Mouse (Mus musculus) right cerebral cortex, adult 2 months (tissue): ENCODE results near the gene Cbx4.

Experiments
- DNase-seq, 2 experiments: peaks; one replicate each; pipeline ENCODE4 v3.0.0; 2021 to 2022; ENCODE audit warnings: low spot score in 2 of 2

Cbx4 gene

GRCm38 (mm10) chr11:119086144-119086971, at the start of gene Cbx4:
Gene Cbx4, minus strand, starts transcription at chr11:119086221.
- peak; percentile 84 for DNase-seq

- no peak for DNase-seq
Measured at GRCm38 (mm10) chr11:119134586-119134985, 48.6 kb upstream of the Cbx4 start.

- peak; percentile 36 to 42 for DNase-seq
Measured at GRCm38 (mm10) chr11:119133437-119134221, 47.6 kb upstream of the Cbx4 start.

- no peak for DNase-seq
Measured at GRCm38 (mm10) chr11:119132198-119133035, 46.4 kb upstream of the Cbx4 start.

GRCm38 (mm10) chr11:119130081-119130765, 44.2 kb upstream of the Cbx4 start:
- DNase-seq, result no peak

- no peak for DNase-seq
Measured at GRCm38 (mm10) chr11:119129281-119130058, 43.4 kb upstream of the Cbx4 start.

GRCm38 (mm10) chr11:119128668-119129280, 42.8 kb upstream of the Cbx4 start:
- no peak for DNase-seq

GRCm38 (mm10) chr11:119127686-119128473, 41.9 kb upstream of the Cbx4 start:
- DNase-seq, result no peak

GRCm38 (mm10) chr11:119127147-119127546, 41.1 kb upstream of the Cbx4 start:
- DNase-seq, result no peak

- DNase-seq, result peak; percentile 21 to 39
Measured at GRCm38 (mm10) chr11:119125929-119126861, 40.2 kb upstream of the Cbx4 start.

GRCm38 (mm10) chr11:119124536-119124935, 38.5 kb upstream of the Cbx4 start:
- DNase-seq, result no peak

GRCm38 (mm10) chr11:119123522-119124319, 37.7 kb upstream of the Cbx4 start:
- DNase-seq, result no peak

- DNase-seq, result no peak
Measured at GRCm38 (mm10) chr11:119122396-119122795, 36.4 kb upstream of the Cbx4 start.

GRCm38 (mm10) chr11:119118905-119119304, 32.9 kb upstream of the Cbx4 start:
- DNase-seq, result no peak

- DNase-seq, result no peak
Measured at GRCm38 (mm10) chr11:119117945-119118344, 31.9 kb upstream of the Cbx4 start.

- DNase-seq, result no peak
Measured at GRCm38 (mm10) chr11:119116992-119117391, 31.0 kb upstream of the Cbx4 start.

GRCm38 (mm10) chr11:119112721-119113120, 26.7 kb upstream of the Cbx4 start:
- DNase-seq, result no peak
